8 mouse cellular contexts compared by ENCODE assay signal in genomic region chr9:34993467-34994211, GRCm38 (mm10).
DNase-seq lines count a peak whose midpoint lies in the region; ATAC-seq and TF ChIP-seq lines count a peak whose summit lies in the region.

No protein-coding gene starts in this region.

- H3K4me3 ChIP-seq in hindbrain, embryonic 13.5 days, result no peak overlapping the region
- H3K4me3 ChIP-seq in hindbrain, embryonic 11.5 days (ENCODE audit: low read depth, low read length), result no peak overlapping the region
- no peak overlapping the region for H3K4me3 ChIP-seq in lung, postnatal 0 days (ENCODE audit: low read depth, low read length)

- 69% methylated on average over 4 of the region's 4 CpGs for WGBS in hindbrain, embryonic 13.5 days
- WGBS in hindbrain, embryonic 11.5 days, result 81% methylated on average over 4 of the region's 4 CpGs
- WGBS in lung, postnatal 0 days, result 33% methylated on average over 4 of the region's 4 CpGs

- peaks cover 30% of the 10 kb centered on the region for H3K4me1 ChIP-seq in hindbrain, embryonic 13.5 days (replicated peaks)
- peaks cover 2% of the 10 kb centered on the region; the same call in 1 of the 2 replicates for H3K4me1 ChIP-seq in hindbrain, embryonic 11.5 days (replicated peaks; ENCODE audit: control insufficient read depth, insufficient read depth, low read length)
- H3K4me1 ChIP-seq in lung, postnatal 0 days (ENCODE audit: insufficient read depth, low read depth, low read length), result peaks cover 23% of the 10 kb centered on the region

- no peaks in the 10 kb centered on the region for H3K27me3 ChIP-seq in hindbrain, embryonic 13.5 days
- no peaks in the 10 kb centered on the region for H3K27me3 ChIP-seq in hindbrain, embryonic 11.5 days (ENCODE audit: control insufficient read depth, insufficient read depth, low read length)
- no peaks in the 10 kb centered on the region for H3K27me3 ChIP-seq in lung, postnatal 0 days (replicated peaks; ENCODE audit: insufficient read depth, low read length)

- no peak for DNase-seq in hindbrain, embryonic 11.5 days (ENCODE audit: low spot score)
- DNase-seq in cerebellum, adult 9-10 months, result peak; percentile 94
- peak; percentile 67 for DNase-seq in gonadal fat pad, adult 2 months (ENCODE audit: low read depth)
- peak; percentile 85 for DNase-seq in kidney, postnatal 14 days
- DNase-seq in lung, postnatal 0 days (ENCODE audit: low spot score), result peak; percentile 91
- DNase-seq in testis, postnatal 10 days (ENCODE audit: low spot score), result peak; percentile 89
- no peak for DNase-seq in embryo, embryonic 11 days

- no peak for TF ChIP-seq CTCF in lung, postnatal 0 days (IDR thresholded peaks at IDR 0.05)

- ATAC-seq in hindbrain, embryonic 13.5 days (ENCODE audit: low FRiP score), result peak; percentile 30; the same call in 1 of the 2 replicates
- no peak for ATAC-seq in hindbrain, embryonic 11.5 days (ENCODE audit: low FRiP score)
- ATAC-seq in lung, postnatal 0 days, result peak; percentile 93

- H3K9ac ChIP-seq in hindbrain, embryonic 13.5 days, result no peak overlapping the region
- H3K9ac ChIP-seq in hindbrain, embryonic 11.5 days (ENCODE audit: low read depth, low read length), result no peak overlapping the region
- no peak overlapping the region for H3K9ac ChIP-seq in lung, postnatal 0 days (replicated peaks; ENCODE audit: low read depth)

- 0 out of 2 replicates have a peak, but pooled peaks cover 3% of the 10 kb centered on the region for H3K36me3 ChIP-seq in hindbrain, embryonic 13.5 days
- H3K36me3 ChIP-seq in hindbrain, embryonic 11.5 days (ENCODE audit: control insufficient read depth, insufficient read depth, low read length), result no peaks in the 10 kb centered on the region
- H3K36me3 ChIP-seq in lung, postnatal 0 days (ENCODE audit: insufficient read depth, low read length), result no peaks in the 10 kb centered on the region

- no peaks in the 10 kb centered on the region for H3K9me3 ChIP-seq in hindbrain, embryonic 13.5 days
- no peaks in the 10 kb centered on the region for H3K9me3 ChIP-seq in hindbrain, embryonic 11.5 days (ENCODE audit: control insufficient read depth, low read length)
- H3K9me3 ChIP-seq in lung, postnatal 0 days (ENCODE audit: low read length), result no peaks in the 10 kb centered on the region

- H3K27ac ChIP-seq in hindbrain, embryonic 13.5 days, result no peak overlapping the region
- H3K27ac ChIP-seq in hindbrain, embryonic 11.5 days (ENCODE audit: low read depth, low read length), result no peak overlapping the region
- peak overlapping the region; percentile 34 for H3K27ac ChIP-seq in lung, postnatal 0 days (ENCODE audit: low read length)

- peak; percentile 83 for TF ChIP-seq EP300 in lung, postnatal 0 days (IDR thresholded peaks at IDR 0.05)

- H3K4me2 ChIP-seq in hindbrain, embryonic 13.5 days, result no peak overlapping the region
- no peak overlapping the region for H3K4me2 ChIP-seq in hindbrain, embryonic 11.5 days (replicated peaks; ENCODE audit: low read depth, low read length)
- no peak overlapping the region for H3K4me2 ChIP-seq in lung, postnatal 0 days (replicated peaks; ENCODE audit: low read depth, low read length)

Comparison
In these comparisons a context has a peak if more than half of its experiments do, and no peak if none do; other contexts are left out.
1. DNase-seq: peak in cerebellum, adult 9-10 months (single experiment), gonadal fat pad, adult 2 months (single experiment), kidney, postnatal 14 days (single experiment), lung, postnatal 0 days (single experiment) and testis, postnatal 10 days (single experiment); none in hindbrain, embryonic 11.5 days (single experiment) and embryo, embryonic 11 days (single experiment).